Mouse (Mus musculus) liver, embryonic 12.5 days (tissue): ENCODE measurements around the gene Dcbld1. TPM values are rescaled to one million over a fixed set of nuclear protein-coding genes. Genes with fewer than 3 reads are reported as not detected.
A peak's percentile ranks its signal among the peaks of the same experiment; 100 is the strongest.
"Not testable (repeated sequence)": the region's sequence is repeated elsewhere in the genome, so short reads cannot be mapped to it uniquely, and the experiment has no call there.

Experiments
- ATAC-seq: fragments of 200-750 bp; cut with Nextera tagmentation; 2 replicates; pipeline ENCODE4 v1.8.0; 2017; ENCODE audit warnings: moderate number of reproducible peaks, mild to moderate bottlenecking, moderate library complexity
- H3K27ac ChIP-seq: fragments of 300-500 bp; sonication (generic); 2 replicates; pipeline ENCODE4 v1.5.1; 2016; ENCODE audit warnings: mild to moderate bottlenecking
- H3K27me3 ChIP-seq: fragments of 300-500 bp; sonication (generic); replicated peaks from 2 replicates; pipeline ENCODE4 v1.6.1; 2016; ENCODE audit warnings: mild to moderate bottlenecking, moderate library complexity
- H3K36me3 ChIP-seq: fragments of 300-500 bp; sonication (generic); 2 replicates; pipeline ENCODE4 v1.6.1; 2016; ENCODE audit warnings: mild to moderate bottlenecking, moderate library complexity
- H3K4me1 ChIP-seq: fragments of 300-500 bp; sonication (generic); 2 replicates; pipeline ENCODE4 v1.6.1; 2016
- H3K4me2 ChIP-seq: fragments of 300-500 bp; sonication (generic); 2 replicates; pipeline ENCODE4 v1.6.1; 2016; ENCODE audit warnings: mild to moderate bottlenecking, moderate library complexity
- H3K4me3 ChIP-seq: fragments of 300-500 bp; sonication (generic); 2 replicates; pipeline ENCODE4 v1.5.1; 2016; ENCODE audit warnings: mild to moderate bottlenecking, moderate library complexity
- H3K9ac ChIP-seq: fragments of 300-500 bp; sonication (generic); 2 replicates; pipeline ENCODE4 v1.6.1; 2016; ENCODE audit warnings: mild to moderate bottlenecking, moderate library complexity
- H3K9me3 ChIP-seq: fragments of 300-500 bp; sonication (generic); replicated peaks from 2 replicates; pipeline ENCODE4 v1.6.1; 2016; ENCODE audit warnings: mild to moderate bottlenecking, moderate library complexity
- WGBS: fragments of 180-500 bp; shearing (Covaris S2); methylation state at CpG from one replicate; pipeline ENCODE4 v1.1.7; 2016; ENCODE audit not compliant: insufficient replicate concordance; 5-methylcytosine and 5-hydroxymethylcytosine counted together
- polyA plus RNA-seq: library from polyadenylated mRNA; unstranded; fragments of >200 nt; fragmentation: Nextera tagmentation; extraction: Ambion mirVana; gene quantifications from 2 replicates; pipeline ENCODE4 v1.2.1, GENCODE M21; 2016

The Dcbld1 gene
- polyA plus RNA-seq, 1 experiment from 2014 or later, result 8.7 TPM

DNA sequence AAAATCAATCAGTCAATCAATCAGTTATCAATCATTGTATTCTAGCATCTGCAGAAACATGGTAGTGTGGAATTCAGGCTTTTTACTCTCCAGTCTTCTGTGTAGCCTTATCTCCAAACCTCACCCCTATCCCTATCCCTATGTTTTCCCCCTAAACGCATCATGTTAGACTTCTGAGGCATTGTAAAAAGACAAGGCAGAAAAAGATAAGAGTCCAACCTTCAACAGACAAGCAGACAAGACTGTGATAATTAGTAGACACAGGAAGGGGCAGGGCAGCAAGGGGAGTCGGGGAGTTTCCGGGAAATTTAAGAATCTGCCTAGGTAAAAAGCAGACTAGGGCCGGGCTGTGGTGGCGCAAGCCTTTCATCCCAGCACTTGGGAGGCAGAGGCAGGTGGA, 38.0 kb downstream of the Dcbld1 start:
- H3K27me3 ChIP-seq, result no peaks in the 10 kb centered on the region
- H3K9me3 ChIP-seq, result no peaks in the 10 kb centered on the region
- no peak overlapping the region for H3K27ac ChIP-seq
- H3K4me1 ChIP-seq, result peaks cover 39% of the 10 kb centered on the region
- H3K9ac ChIP-seq, result no peak overlapping the region
- H3K36me3 ChIP-seq, result no peaks in the 10 kb centered on the region
- no peak overlapping the region for H3K4me3 ChIP-seq
- 29% methylated on average over 5 of the region's 5 CpGs for WGBS
- H3K4me2 ChIP-seq, result peak overlapping the region; percentile 21; the same call in 1 of the 2 replicates
- ATAC-seq, result peak; percentile 53

DNA sequence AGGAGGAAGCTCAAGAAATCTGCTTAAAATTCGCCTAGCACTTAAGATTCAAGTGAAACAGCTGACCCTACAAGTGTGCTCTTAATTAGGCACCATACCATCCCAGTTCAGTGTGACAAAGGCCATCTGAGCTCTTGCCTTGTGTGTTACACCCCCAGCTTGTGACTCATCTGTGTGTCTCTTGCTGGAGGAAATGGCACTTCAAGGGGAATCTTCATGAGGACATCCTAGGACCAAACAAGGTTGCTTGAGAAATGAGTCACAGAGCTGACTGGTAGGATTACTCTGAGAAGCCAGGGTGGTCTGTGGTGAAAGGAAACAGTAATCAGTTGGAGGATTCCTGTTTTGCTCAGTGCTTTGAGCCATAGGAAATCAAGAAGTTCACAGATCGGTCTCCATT, 39.6 kb downstream of the Dcbld1 start:
- no peak for ATAC-seq
- no peak overlapping the region for H3K27ac ChIP-seq
- no peak overlapping the region for H3K4me3 ChIP-seq
- H3K36me3 ChIP-seq, result no peaks in the 10 kb centered on the region
- H3K4me2 ChIP-seq, result no peak overlapping the region
- H3K9ac ChIP-seq, result no peak overlapping the region
- H3K4me1 ChIP-seq, result peaks cover 39% of the 10 kb centered on the region
- no peaks in the 10 kb centered on the region for H3K9me3 ChIP-seq
- 34% methylated on average over 2 of the region's 2 CpGs for WGBS
- no peaks in the 10 kb centered on the region for H3K27me3 ChIP-seq

DNA sequence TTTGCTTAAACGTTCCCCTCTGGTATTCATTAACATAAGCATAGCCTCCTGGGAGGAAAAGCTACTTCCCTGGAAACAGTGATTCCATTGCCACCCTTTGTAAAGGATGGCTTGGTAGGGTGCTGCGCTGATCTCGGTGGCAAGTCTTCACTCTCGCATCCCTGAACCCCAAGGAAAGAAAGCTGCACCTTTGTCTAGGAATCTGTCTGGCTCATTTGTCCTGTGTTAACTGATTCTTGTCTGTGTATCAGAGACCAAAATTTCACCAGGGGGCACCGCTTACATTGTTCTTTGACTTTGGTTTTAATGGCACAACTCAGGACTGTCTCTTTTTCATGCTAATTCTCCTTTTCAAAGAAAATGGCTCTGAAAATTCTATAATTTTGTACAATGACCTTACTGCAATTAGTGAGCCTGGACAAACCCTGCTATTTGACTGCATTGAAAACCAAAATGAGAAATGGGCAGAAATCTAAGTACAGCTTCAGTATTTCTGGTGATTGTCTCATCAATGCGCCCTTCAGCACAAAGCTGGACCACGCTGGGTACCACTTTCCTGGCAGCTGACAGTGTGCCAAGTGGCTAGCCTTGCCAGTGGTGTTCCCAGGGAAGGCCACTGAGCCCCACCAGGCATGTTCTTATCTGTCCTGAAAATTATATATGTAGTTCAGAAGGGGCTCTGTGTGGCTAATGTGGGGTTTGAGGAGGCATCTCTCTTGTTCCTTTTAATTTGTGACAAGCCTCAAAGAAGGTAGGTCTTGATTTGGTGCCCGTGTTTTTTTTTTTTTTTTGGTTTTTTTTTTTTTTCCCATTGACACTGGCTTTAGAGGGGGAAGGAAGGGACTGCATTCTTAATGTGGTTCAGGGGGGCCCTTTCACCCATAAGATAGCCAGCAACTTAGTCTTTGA, 40.8 kb downstream of the Dcbld1 start:
- Histone ChIP-seq H3K4me1 (peaks cover 34% of the 10 kb centered on the region), H3K4me3 (no peak overlapping the region), H3K27me3 (no peaks in the 10 kb centered on the region), H3K36me3 (no peaks in the 10 kb centered on the region), H3K4me2 (no peak overlapping the region), H3K9ac (no peak overlapping the region), H3K9me3 (no peaks in the 10 kb centered on the region), H3K27ac (no peak overlapping the region)
- no peak for ATAC-seq
- 57% methylated on average over 8 of the region's 8 CpGs for WGBS

DNA sequence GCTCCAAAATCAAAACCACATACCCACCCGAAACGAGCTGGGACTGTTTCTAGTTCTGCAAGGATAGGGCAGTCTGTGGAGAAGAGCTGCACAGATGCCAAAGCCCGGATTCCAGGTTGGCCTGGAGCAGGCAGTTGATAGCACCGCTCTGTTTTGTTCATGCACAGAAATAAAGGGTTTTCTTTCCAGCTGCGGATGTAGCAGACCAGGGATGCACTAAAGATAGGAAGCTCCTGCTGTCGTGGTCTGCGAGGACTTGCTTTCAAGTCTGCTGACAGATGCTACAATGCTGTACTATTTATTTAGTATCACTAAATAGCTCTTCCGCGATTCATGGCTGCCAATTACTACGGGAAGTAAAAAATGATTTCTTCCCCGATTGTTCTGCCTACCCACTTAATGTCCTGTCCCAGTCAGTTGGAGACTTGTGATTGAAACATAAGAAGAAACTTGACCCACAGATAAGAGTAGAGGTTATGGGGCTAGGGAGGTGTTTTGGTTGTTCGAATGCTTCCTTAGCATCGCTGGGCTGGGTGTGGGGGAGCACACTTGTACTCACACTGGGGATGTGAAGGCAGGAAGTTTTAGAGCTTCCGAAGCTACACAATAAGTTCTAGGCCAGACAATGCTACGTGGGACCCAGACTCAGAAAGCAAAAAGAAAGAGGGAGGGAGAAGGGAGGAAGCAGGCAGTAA, 41.6 kb downstream of the Dcbld1 start:
- Histone ChIP-seq H3K27ac (no peak overlapping the region), H3K27me3 (no peaks in the 10 kb centered on the region), H3K4me2 (no peak overlapping the region), H3K4me3 (no peak overlapping the region), H3K36me3 (no peaks in the 10 kb centered on the region), H3K9ac (no peak overlapping the region), H3K9me3 (no peaks in the 10 kb centered on the region), H3K4me1 (peaks cover 28% of the 10 kb centered on the region)
- 47% methylated on average over 15 of the region's 15 CpGs for whole genome bisulfite sequencing
- ATAC-seq, result no peak

DNA sequence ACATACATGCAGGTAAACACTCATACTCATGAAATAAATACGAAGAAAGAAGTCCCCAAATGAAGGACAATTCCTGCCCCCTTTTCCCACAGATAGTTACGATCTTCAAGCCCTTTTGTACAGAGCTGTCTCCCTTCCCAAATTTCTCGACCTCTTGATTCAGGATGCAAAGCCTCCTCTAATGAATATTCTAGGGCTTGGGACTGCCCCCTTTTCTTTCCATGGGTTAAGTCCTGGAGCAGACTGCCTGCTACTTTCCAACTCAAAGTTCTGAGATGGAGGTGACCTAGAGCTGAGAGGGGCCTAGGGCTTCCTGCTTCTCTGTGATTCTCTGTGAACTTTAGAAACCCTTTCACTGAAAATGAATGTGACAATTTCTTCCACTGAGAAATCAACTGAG, 43.2 kb downstream of the Dcbld1 start:
- H3K9me3 ChIP-seq, result no peaks in the 10 kb centered on the region
- 74% methylated on average over 3 of the region's 3 CpGs for WGBS
- no peak for ATAC-seq

DNA sequence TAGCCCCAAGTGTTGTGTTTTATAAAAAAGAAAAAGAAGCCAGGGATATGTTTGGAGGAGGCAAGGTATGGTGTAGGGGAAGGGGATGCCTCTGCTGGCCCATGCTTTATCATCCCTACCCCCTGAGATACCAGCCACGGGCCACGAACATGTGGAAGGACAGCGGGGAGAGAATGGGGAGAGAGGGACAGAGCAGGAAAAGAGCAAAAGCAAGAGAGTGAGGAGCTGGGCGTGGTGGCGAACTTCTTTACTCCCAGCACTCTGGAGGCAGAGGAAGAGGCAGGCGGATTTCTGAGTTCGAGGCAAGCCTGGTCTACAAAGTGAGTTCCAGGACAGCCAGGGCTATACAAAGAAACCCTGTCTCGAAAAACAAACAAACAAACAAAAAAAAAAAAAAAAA, 44.1 kb downstream of the Dcbld1 start:
- H3K27me3 ChIP-seq, H3K36me3 ChIP-seq, ATAC-seq, H3K27ac ChIP-seq, H3K9ac ChIP-seq, H3K9me3 ChIP-seq, H3K4me2 ChIP-seq, H3K4me3 ChIP-seq: not testable (repeated sequence)
- 77% methylated on average over 8 of the region's 8 CpGs for WGBS
- peaks cover 13% of the 10 kb centered on the region for H3K4me1 ChIP-seq

More for the DNA sequence above, 43.2 kb downstream of the Dcbld1 start:
- H3K4me1 ChIP-seq, result peaks cover 21% of the 10 kb centered on the region
- no peaks in the 10 kb centered on the region for H3K27me3 ChIP-seq
- no peak overlapping the region for H3K9ac ChIP-seq
- no peak overlapping the region for H3K4me2 ChIP-seq
- H3K36me3 ChIP-seq, result no peaks in the 10 kb centered on the region
- H3K27ac ChIP-seq, result no peak overlapping the region
- no peak overlapping the region for H3K4me3 ChIP-seq

DNA sequence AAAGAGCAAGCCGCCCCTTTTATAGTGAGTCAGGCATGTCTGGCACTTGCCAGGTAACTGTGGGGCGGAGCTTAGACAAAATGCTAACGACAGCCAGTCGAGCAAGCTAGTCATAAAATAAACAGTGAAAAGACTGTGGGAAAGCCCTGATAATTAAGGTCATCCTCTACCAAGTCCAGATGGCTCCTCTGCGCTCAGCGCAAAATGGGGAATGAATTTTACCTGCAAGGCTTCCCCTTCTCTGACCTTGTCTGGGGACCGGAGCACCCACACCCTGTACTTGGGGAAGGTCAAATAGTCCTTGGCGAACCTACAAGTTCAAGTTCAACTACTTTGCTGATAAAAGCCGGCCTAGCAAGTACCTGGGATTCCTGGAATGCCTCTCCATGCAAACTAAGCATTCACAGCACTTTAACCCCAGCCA, 44.6 kb downstream of the Dcbld1 start:
- ATAC-seq, result no peak
- Histone ChIP-seq H3K27me3 (no peaks in the 10 kb centered on the region), H3K9ac (no peak overlapping the region), H3K4me2 (no peak overlapping the region), H3K4me1 (peaks cover 8% of the 10 kb centered on the region; the same call in 1 of the 2 replicates), H3K36me3 (no peaks in the 10 kb centered on the region), H3K9me3 (no peaks in the 10 kb centered on the region), H3K4me3 (no peak overlapping the region), H3K27ac (no peak overlapping the region)
- WGBS, result 66% methylated on average over 9 of the region's 9 CpGs

DNA sequence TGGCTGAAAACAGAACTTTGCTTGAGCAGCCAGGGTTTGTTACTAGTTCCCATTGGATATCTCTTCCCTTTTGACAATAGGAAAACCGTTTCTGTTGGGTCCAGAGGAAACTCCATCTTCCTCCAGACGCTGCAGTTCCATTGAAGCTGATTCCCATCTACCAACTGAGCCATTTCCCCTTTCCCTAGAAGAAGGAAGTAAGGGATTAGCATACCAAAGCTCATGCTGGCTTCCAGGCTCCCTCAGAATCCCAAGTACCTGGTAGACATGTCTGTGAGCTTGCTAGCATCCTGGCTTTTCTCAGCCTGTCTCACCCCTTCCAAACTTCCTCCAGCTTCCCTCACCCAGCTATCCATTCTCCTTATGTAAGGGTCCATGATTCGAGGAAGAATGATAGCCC, 45.4 kb downstream of the Dcbld1 start:
- H3K9ac ChIP-seq, result no peak overlapping the region
- H3K4me1 ChIP-seq, result 0 out of 2 replicates have a peak, but pooled peaks cover 6% of the 10 kb centered on the region
- H3K4me2 ChIP-seq, result no peak overlapping the region
- no peaks in the 10 kb centered on the region for H3K27me3 ChIP-seq
- H3K36me3 ChIP-seq, result no peaks in the 10 kb centered on the region
- H3K27ac ChIP-seq, result no peak overlapping the region
- H3K4me3 ChIP-seq, result no peak overlapping the region
- H3K9me3 ChIP-seq, result no peaks in the 10 kb centered on the region
- ATAC-seq, result no peak
- 40% methylated on average over 3 of the region's 3 CpGs for WGBS

DNA sequence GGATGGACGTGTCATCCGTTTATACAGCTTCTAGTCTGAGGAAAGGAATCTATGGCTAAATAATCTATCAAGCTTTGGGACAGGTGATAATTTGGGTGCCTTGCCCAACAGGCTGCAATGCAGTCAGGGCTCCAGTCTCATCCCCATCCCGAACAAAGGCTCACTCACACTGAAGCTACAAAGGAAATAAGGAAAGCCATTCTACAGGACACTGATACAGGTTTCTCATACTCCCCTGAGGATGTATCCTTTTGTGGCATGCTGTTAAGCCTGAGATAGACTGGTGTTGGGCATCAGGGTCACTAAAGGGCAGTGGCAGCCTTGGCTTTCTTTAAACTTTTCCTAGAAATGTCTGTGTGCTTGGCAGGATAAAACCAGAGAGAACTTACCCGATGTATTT, 46.5 kb downstream of the Dcbld1 start:
- Histone ChIP-seq H3K27ac (no peak overlapping the region), H3K27me3 (no peaks in the 10 kb centered on the region), H3K36me3 (peaks cover 4% of the 10 kb centered on the region; the same call in 1 of the 2 replicates), H3K9me3 (no peaks in the 10 kb centered on the region), H3K4me3 (no peak overlapping the region), H3K4me1 (peaks cover 8% of the 10 kb centered on the region), H3K9ac (no peak overlapping the region), H3K4me2 (no peak overlapping the region)
- WGBS, result 66% methylated on average over 4 of the region's 4 CpGs
- no peak for ATAC-seq

DNA sequence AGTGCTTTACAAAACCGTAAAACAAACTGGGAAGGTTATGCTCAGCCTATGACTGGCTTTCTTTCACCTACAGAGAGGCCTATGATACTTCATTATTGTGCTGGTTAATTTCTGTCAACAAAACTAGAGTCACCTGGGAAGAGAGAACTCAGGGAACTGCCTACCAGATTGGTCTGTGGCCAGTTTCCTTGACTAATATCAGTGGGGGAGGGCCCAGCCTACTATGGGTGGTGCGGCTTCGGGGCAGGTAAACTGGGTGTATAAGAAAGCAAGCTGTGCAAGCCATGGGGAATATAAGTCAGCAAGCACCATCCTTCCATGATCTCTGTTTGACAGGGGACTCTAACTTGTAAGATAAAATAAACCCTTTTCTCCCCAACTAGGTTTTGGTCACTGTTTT, 47.2 kb downstream of the Dcbld1 start:
- ATAC-seq, result no peak
- Histone ChIP-seq H3K9me3 (no peaks in the 10 kb centered on the region), H3K27ac (no peak overlapping the region), H3K4me3 (no peak overlapping the region), H3K36me3 (peaks cover 4% of the 10 kb centered on the region; the same call in 1 of the 2 replicates), H3K27me3 (no peaks in the 10 kb centered on the region), H3K4me2 (no peak overlapping the region), H3K9ac (no peak overlapping the region), H3K4me1 (peaks cover 9% of the 10 kb centered on the region)
- WGBS, result 84% methylated on average over 3 of the region's 3 CpGs

DNA sequence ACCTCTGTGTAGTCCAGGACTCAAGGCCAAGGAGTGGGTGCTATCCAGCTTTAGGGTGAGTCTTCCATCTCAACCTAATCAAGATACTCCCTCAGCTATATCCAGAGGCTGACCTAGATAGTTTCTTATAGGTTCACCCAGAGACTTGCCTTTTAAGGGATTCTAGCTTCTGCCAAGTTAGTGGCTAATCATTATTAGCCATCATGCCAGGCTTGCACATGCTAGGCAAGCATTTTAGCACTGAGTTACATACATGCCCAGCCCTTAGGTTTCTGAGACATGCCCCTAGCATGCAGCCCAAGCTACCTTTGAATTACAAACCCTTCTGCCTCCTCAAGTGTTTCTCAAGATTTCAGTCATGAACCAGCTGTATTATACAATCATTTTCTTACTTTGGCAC, 47.9 kb downstream of the Dcbld1 start:
- H3K36me3 ChIP-seq, result peaks cover 4% of the 10 kb centered on the region; the same call in 1 of the 2 replicates
- no peak overlapping the region for H3K4me3 ChIP-seq
- no peak for ATAC-seq
- peaks cover 9% of the 10 kb centered on the region for H3K4me1 ChIP-seq
- H3K9me3 ChIP-seq, result no peaks in the 10 kb centered on the region
- no peak overlapping the region for H3K9ac ChIP-seq
- no peak overlapping the region for H3K27ac ChIP-seq
- no peaks in the 10 kb centered on the region for H3K27me3 ChIP-seq
- H3K4me2 ChIP-seq, result no peak overlapping the region

DNA sequence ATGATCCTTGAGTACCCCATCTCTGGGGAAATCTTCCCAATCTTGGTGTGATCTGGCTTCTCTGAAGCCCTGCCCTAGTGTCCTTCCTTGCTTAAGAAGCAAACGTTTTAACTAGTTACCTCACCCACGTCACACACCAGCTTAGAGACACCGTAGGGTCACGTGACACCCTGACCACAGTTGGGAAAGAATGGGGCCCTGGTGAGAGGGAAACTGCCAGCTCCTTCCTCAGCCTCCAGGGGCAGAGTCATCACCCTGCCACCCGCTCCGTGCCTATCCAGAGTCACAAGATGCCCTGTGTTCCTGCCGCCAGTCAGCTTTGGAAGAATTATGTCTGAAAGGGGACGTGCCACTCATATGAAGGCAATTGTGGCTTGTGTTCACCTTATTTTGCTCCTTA, 51.2 kb downstream of the Dcbld1 start:
- peak; percentile 55 for ATAC-seq
- Histone ChIP-seq H3K4me1 (peaks cover 7% of the 10 kb centered on the region), H3K27ac (no peak overlapping the region), H3K4me3 (no peak overlapping the region), H3K36me3 (peaks cover 4% of the 10 kb centered on the region), H3K9me3 (no peaks in the 10 kb centered on the region), H3K27me3 (no peaks in the 10 kb centered on the region), H3K4me2 (no peak overlapping the region), H3K9ac (no peak overlapping the region)
- 28% methylated on average over 8 of the region's 8 CpGs for WGBS
